Comparison of ENCODE assay signal across 11 mouse cellular contexts in the genomic region with DNA sequence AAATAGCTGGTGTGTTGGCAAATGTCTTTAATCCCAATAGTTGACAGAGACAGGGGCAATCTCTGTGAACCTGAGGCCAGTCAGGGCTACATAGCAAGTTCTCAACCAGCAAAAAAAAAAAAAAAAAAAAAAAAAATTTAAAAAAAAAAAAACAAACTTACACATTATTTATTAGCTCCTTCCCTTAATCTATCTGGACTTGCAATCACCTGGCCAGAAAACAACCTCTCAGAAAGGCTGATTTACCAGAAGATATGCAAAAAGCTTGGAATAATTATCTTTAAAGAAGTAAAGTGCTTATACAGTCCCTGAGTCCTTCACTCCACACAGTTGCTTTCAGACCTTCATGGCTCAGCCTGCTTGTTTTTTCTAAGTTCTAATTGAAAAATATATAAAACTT. TPM values are rescaled to one million over a fixed set of nuclear protein-coding genes. Genes with fewer than 3 reads are reported as not detected.
A peak's percentile ranks its signal among the peaks of the same experiment; 100 is the strongest.
DNase-seq lines count a peak whose midpoint lies in the region; ATAC-seq and TF ChIP-seq lines count a peak whose summit lies in the region.
"Had no signal": no experiment of that assay in that cellular context is flagged by ENCODE, and none has a peak within 500 bp of the region (broad histone marks: within the 10 kb centered on the region; RNA-seq: fewer than 3 reads in every experiment).

No protein-coding gene starts in this region.

- no peaks in the 10 kb centered on the region for H3K9me3 ChIP-seq in kidney, embryonic 14.5 days (ENCODE audit: control insufficient read depth, low read length)
- H3K9me3 ChIP-seq in embryonic facial prominence, embryonic 10.5 days: no peaks in the 10 kb centered on the region
- H3K9me3 ChIP-seq in intestine, embryonic 15.5 days: no peaks in the 10 kb centered on the region
- H3K9me3 ChIP-seq in midbrain, postnatal 0 days (ENCODE audit: low read length): no peaks in the 10 kb centered on the region

- H3K9ac ChIP-seq in kidney, embryonic 14.5 days (ENCODE audit: low read depth, low read length): peak overlapping the region; percentile 89
- H3K9ac ChIP-seq in intestine, embryonic 15.5 days: peak overlapping the region; percentile 95
- no peak overlapping the region; the same call in 1 of the 2 replicates for H3K9ac ChIP-seq in midbrain, postnatal 0 days (replicated peaks; ENCODE audit: low read length, poor library complexity, severe bottlenecking)

- peaks cover 14% of the 10 kb centered on the region for H3K4me1 ChIP-seq in kidney, embryonic 14.5 days (ENCODE audit: control insufficient read depth, insufficient read depth, low read length)
- H3K4me1 ChIP-seq in embryonic facial prominence, embryonic 10.5 days: peaks cover 21% of the 10 kb centered on the region
- no peaks in the 10 kb centered on the region; the same call in 1 of the 2 replicates for H3K4me1 ChIP-seq in intestine, embryonic 15.5 days (replicated peaks)
- H3K4me1 ChIP-seq in midbrain, postnatal 0 days (ENCODE audit: insufficient read depth, low read length): 0 out of 2 replicates have a peak, but pooled peaks cover 4% of the 10 kb centered on the region

- H3K4me3 ChIP-seq in kidney, embryonic 14.5 days (ENCODE audit: low read length): peak overlapping the region; percentile 73
- H3K4me3 ChIP-seq in embryonic facial prominence, embryonic 10.5 days: peak overlapping the region; percentile 75
- H3K4me3 ChIP-seq in intestine, embryonic 15.5 days (replicated peaks): peak overlapping the region; percentile 89
- peak overlapping the region; percentile 93 for H3K4me3 ChIP-seq in midbrain, postnatal 0 days (ENCODE audit: low read depth, low read length)

- H3K36me3 ChIP-seq in kidney, embryonic 14.5 days (ENCODE audit: control insufficient read depth, insufficient read depth, low read length): no peaks in the 10 kb centered on the region; the same call in 1 of the 2 replicates
- peaks cover 36% of the 10 kb centered on the region for H3K36me3 ChIP-seq in embryonic facial prominence, embryonic 10.5 days (replicated peaks)
- no peaks in the 10 kb centered on the region for H3K36me3 ChIP-seq in intestine, embryonic 15.5 days
- no peaks in the 10 kb centered on the region for H3K36me3 ChIP-seq in midbrain, postnatal 0 days (ENCODE audit: insufficient read depth, low read length)

- no peak for TF ChIP-seq CTCF in midbrain, postnatal 0 days (IDR thresholded peaks at IDR 0.05)

- no peaks in the 10 kb centered on the region for H3K27me3 ChIP-seq in kidney, embryonic 14.5 days (ENCODE audit: control insufficient read depth, insufficient read depth, low read length)
- H3K27me3 ChIP-seq in embryonic facial prominence, embryonic 10.5 days (replicated peaks; ENCODE audit: low read depth, poor library complexity, severe bottlenecking): no peaks in the 10 kb centered on the region
- H3K27me3 ChIP-seq in intestine, embryonic 15.5 days (replicated peaks): no peaks in the 10 kb centered on the region
- H3K27me3 ChIP-seq in midbrain, postnatal 0 days (ENCODE audit: insufficient read depth, low read length): no peaks in the 10 kb centered on the region

- peak overlapping the region; percentile 73 for H3K4me2 ChIP-seq in kidney, embryonic 14.5 days (replicated peaks; ENCODE audit: low read depth, low read length)
- H3K4me2 ChIP-seq in intestine, embryonic 15.5 days (replicated peaks): peak overlapping the region; percentile 63
- peak overlapping the region; percentile 60 for H3K4me2 ChIP-seq in midbrain, postnatal 0 days (ENCODE audit: low read depth, low read length, poor library complexity, severe bottlenecking)

- no peak for DNase-seq in kidney, adult 18-20 months
- DNase-seq in embryonic facial prominence, embryonic 10.5 days (ENCODE audit: low spot score): no peak
- DNase-seq in midbrain, postnatal 0 days (ENCODE audit: low spot score): no peak
- no peak for DNase-seq in spleen, postnatal 36 days (ENCODE audit: low spot score in 2 of 2)
- DNase-seq in layer of hippocampus, postnatal 25 days (ENCODE audit: extremely low spot score in 1 of 2, low spot score in 1 of 2): no peak
- DNase-seq in urinary bladder, postnatal 4 days (ENCODE audit: low spot score in 2 of 2): no peak
- DNase-seq: cerebellum, postnatal 10 days; right cerebral cortex, postnatal 4 days had no signal

- H3K27ac ChIP-seq in kidney, embryonic 14.5 days (ENCODE audit: low read depth, low read length): no peak overlapping the region
- H3K27ac ChIP-seq in embryonic facial prominence, embryonic 10.5 days (replicated peaks): no peak overlapping the region
- no peak overlapping the region for H3K27ac ChIP-seq in intestine, embryonic 15.5 days
- no peak overlapping the region for H3K27ac ChIP-seq in midbrain, postnatal 0 days (ENCODE audit: low read depth, low read length)

- no peak for ATAC-seq in kidney, embryonic 14.5 days (ENCODE audit: low FRiP score, low TSS enrichment)
- no peak for ATAC-seq in intestine, embryonic 15.5 days
- ATAC-seq in midbrain, postnatal 0 days (ENCODE audit: low FRiP score): no peak

RNA-seq across cellular contexts. Expression of a gene that starts 1.7 kb away (rescaled TPM):
- 171 and 181 TPM in 2 replicates for polyA plus RNA-seq in kidney, embryonic 14.5 days (2014; fragmentation: Nextera tagmentation; extraction: Ambion mirVana)
- 231 and 233 TPM in 2 replicates for polyA plus RNA-seq in embryonic facial prominence, embryonic 10.5 days (2016; fragmentation: Nextera tagmentation; extraction: Ambion mirVana)
- 145 and 170 TPM in 2 replicates for polyA plus RNA-seq in intestine, embryonic 15.5 days (2015; fragmentation: Nextera tagmentation; extraction: Ambion mirVana)
- 111 and 137 TPM in 2 replicates for total RNA-seq in midbrain, postnatal 0 days (2014; rRNA removed)
- polyA plus RNA-seq in midbrain, postnatal 0 days (2015; fragmentation: Nextera tagmentation; extraction: Ambion mirVana): 231 and 241 TPM in 2 replicates
- total RNA-seq in layer of hippocampus, postnatal 25 days (2021): 100 to 1,000 TPM; 171 to 182 TPM

RNA-seq across cellular contexts. Expression of a gene that starts 1.7 kb away (rescaled TPM):
- 5.5 and 10.0 TPM in 2 replicates for polyA plus RNA-seq in kidney, embryonic 14.5 days (2014; fragmentation: Nextera tagmentation; extraction: Ambion mirVana)
- 13.6 and 14.4 TPM in 2 replicates for polyA plus RNA-seq in embryonic facial prominence, embryonic 10.5 days (2016; fragmentation: Nextera tagmentation; extraction: Ambion mirVana)
- 7.5 and 8.3 TPM in 2 replicates for polyA plus RNA-seq in intestine, embryonic 15.5 days (2015; fragmentation: Nextera tagmentation; extraction: Ambion mirVana)
- 8.2 and 13.8 TPM in 2 replicates for total RNA-seq in midbrain, postnatal 0 days (2014; rRNA removed)
- polyA plus RNA-seq in midbrain, postnatal 0 days (2015; fragmentation: Nextera tagmentation; extraction: Ambion mirVana): 5.4 and 6.5 TPM in 2 replicates
- total RNA-seq in layer of hippocampus, postnatal 25 days (2021): 10 to 100 TPM; 13.4 to 15.3 TPM

RNA-seq across cellular contexts. Expression of a gene that starts 9.9 kb away (rescaled TPM):
- polyA plus RNA-seq in kidney, embryonic 14.5 days (2014; fragmentation: Nextera tagmentation; extraction: Ambion mirVana): 1.3 and 1.5 TPM in 2 replicates
- polyA plus RNA-seq in embryonic facial prominence, embryonic 10.5 days (2016; fragmentation: Nextera tagmentation; extraction: Ambion mirVana): 3.0 and 3.1 TPM in 2 replicates
- 1.6 and 1.8 TPM in 2 replicates for polyA plus RNA-seq in intestine, embryonic 15.5 days (2015; fragmentation: Nextera tagmentation; extraction: Ambion mirVana)
- total RNA-seq in midbrain, postnatal 0 days (2014; rRNA removed): not detected in 2 replicates
- 0.16 and 0.26 TPM in 2 replicates for polyA plus RNA-seq in midbrain, postnatal 0 days (2015; fragmentation: Nextera tagmentation; extraction: Ambion mirVana)
- total RNA-seq in layer of hippocampus, postnatal 25 days (2021): not detected
- total RNA-seq: left cerebral cortex, postnatal 25 days had no signal

RNA-seq across cellular contexts. Expression of a gene that starts 37.6 kb away (rescaled TPM):
- 117 and 127 TPM in 2 replicates for polyA plus RNA-seq in kidney, embryonic 14.5 days (2014; fragmentation: Nextera tagmentation; extraction: Ambion mirVana)
- 83.0 and 94.0 TPM in 2 replicates for polyA plus RNA-seq in embryonic facial prominence, embryonic 10.5 days (2016; fragmentation: Nextera tagmentation; extraction: Ambion mirVana)
- 69.5 and 71.8 TPM in 2 replicates for polyA plus RNA-seq in intestine, embryonic 15.5 days (2015; fragmentation: Nextera tagmentation; extraction: Ambion mirVana)
- total RNA-seq in midbrain, postnatal 0 days (2014; rRNA removed): 74.4 and 77.4 TPM in 2 replicates
- polyA plus RNA-seq in midbrain, postnatal 0 days (2015; fragmentation: Nextera tagmentation; extraction: Ambion mirVana): 121 and 123 TPM in 2 replicates
- total RNA-seq in layer of hippocampus, postnatal 25 days (2021): 10 to 100 TPM; 42.4 to 44.8 TPM
